Mouse (Mus musculus) CH12.LX (cell line): ENCODE measurements around the gene Atp8a2.

ENCODE experiments used
- CHD2 ChIP-seq: IDR thresholded peaks from 2 replicates; pipeline ENCODE4 v1.6.1; 2011; ENCODE audit warnings: low read length, improper control_type of control experiment
- CTCF ChIP-seq, 2 experiments: IDR thresholded peaks in 1 of 2; conservative IDR thresholded peaks in 1 of 2; 2 replicates each; pipeline ENCODE4 v1.5.1; 2011 to 2012; ENCODE audit warnings: low read depth in 2 of 2, low read length in 2 of 2, improper control_type of control experiment in 1 of 2, inconsistent platforms in 1 of 2, mild to moderate bottlenecking in 1 of 2, moderate library complexity in 1 of 2
- E2F4 ChIP-seq: IDR thresholded peaks from 2 replicates; pipeline ENCODE4 v1.6.1; 2011; ENCODE audit warnings: low read depth, low read length, improper control_type of control experiment; ENCODE audit not compliant: insufficient replicate concordance
- MXI1 ChIP-seq: IDR thresholded peaks from 2 replicates; pipeline ENCODE4 v1.6.1; 2011; ENCODE audit warnings: mild to moderate bottlenecking, low read depth, low read length, improper control_type of control experiment
- POLR2A ChIP-seq: IDR thresholded peaks from 2 replicates; pipeline ENCODE4 v1.6.1; 2011; ENCODE audit warnings: low read depth, mild to moderate bottlenecking, improper control_type of control experiment, low read length
- POLR2AphosphoS2 ChIP-seq: IDR thresholded peaks from 2 replicates; pipeline ENCODE4 v1.6.1; 2011; ENCODE audit warnings: low read depth, low read length, improper control_type of control experiment
- ZNF384 ChIP-seq: IDR thresholded peaks from 2 replicates; pipeline ENCODE4 v1.6.1; 2012; ENCODE audit warnings: low read depth, low read length, improper control_type of control experiment, inconsistent platforms

DNA sequence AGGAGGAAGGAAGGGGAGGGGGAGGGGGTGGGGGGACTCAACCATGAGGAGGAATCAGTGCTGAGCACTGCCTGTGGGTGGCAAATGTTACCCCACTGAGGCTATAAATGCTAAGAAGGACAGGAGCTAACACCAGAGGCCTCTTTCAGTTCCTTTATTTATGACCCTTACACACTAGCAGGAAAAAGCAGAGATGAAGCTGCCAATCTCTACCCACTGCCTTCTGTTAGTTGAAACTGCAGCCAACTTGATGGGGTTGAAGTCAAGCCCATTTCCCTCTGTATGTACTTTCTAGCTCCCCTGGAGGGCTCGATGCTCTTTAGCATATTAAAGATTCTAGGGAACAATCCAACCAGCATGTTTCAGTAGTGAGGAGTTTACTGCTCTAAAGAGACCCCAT is 303.0 kb downstream of the Atp8a2 start:
- TF ChIP-seq POLR2A (no peak), CTCF (conservative IDR thresholded peaks at IDR 0.05 in 1 of 2, IDR thresholded peaks at IDR 0.05 in 1 of 2; ENCODE audit: low read depth in 2 of 2, low read length in 2 of 2) (no peak), E2F4 (no peak), POLR2AphosphoS2 (no peak), MXI1 (no peak), CHD2 (no peak; the same call in 1 of the 2 replicates), ZNF384 (no peak)
